Mouse (Mus musculus): Measurements from ENCODE around the gene Tnfaip8l2. TPM values are rescaled to one million over a fixed set of nuclear protein-coding genes. Genes with fewer than 3 reads are reported as not detected.

Gene Tnfaip8l2
- polyA plus RNA-seq (2012; rRNA removed): 3.4 and 5.8 TPM in 2 replicates

DNA sequence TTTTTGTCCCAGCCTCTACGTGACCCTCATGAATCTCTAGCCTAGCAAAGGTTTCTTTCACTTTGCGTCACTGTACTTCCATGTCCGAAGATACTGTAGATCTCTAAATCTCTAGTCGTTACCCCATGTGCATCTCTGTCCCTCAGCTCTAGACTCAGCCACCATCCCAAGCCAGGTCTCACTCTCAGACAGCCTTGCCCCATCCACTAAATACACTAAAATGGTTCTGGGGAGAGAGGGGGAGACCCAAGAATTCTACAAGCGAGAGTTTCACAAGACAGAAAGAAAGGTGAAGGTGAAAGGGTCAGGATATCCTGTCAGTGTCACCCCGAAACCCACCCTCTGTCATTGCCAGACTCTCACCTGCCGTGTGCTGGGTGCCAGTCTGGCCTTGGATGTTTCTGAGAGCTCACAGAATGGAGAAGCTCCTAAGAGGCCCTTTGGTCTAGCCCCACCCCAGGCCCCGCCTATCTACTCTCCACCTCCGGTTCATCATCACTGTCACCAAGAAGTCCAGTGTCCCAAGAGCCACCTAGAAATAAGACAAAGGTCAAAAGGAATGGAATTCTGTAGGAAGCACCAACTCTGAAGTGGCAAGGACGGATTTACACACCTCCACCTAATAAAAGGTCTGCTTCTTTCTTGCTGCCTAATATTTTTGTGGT lies at the start of gene Tnfaip8l2:
Tnfaip8l2 (minus strand) TSS at position 409 of the 665 bp plus-strand sequence.

DNA sequence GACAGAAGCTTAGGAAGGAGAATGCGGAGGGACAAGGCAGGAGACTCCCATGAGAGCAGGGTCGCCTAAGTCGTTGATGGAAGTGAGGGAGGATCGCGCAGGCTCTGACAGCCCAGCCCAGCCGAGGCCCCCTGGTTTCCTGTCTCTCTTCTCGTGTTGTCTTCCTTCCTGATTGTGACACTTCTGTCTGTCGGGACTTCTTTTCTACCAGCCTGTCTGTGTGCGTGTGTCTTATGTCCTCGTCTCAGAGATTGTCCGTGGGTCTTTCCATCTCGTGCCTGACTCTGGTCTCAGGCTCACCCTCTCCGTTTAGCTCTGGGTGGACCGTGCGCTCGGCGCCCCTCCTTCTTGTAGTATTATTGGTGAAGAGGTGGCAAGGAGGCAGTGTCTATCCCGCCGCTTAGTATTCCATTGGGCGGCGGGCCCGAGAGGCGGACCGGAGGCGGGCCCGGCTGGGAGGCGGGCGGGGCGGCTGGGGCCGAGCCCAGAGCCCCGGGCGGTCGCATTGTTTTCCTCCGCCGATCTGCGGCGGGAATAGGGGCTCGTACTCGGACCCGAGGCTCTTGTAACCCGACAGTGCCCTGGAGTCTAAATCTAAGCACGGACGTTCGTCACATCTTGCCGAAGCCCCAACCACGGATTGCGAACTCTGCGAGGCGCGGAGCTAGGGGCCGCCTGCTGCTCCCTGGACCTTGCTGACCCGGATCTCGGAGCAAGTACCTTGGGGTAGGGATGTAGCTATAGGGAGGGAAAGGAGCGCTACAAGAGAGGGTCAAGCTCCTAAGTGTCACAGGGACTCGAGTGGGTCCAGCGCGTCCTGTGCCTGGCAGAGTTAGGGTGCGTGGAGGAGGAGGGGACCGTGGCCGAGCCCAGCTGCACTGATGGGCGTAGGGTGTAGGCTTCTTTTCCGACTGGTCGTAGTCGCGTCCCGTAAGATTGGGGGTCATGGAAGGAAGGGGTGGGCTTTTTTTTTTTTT lies 18.1 kb upstream of the Tnfaip8l2 start, which contains the start of gene Sema6c:
Sema6c (plus strand) TSS at position 471 of the 977 bp plus-strand sequence.

DNA sequence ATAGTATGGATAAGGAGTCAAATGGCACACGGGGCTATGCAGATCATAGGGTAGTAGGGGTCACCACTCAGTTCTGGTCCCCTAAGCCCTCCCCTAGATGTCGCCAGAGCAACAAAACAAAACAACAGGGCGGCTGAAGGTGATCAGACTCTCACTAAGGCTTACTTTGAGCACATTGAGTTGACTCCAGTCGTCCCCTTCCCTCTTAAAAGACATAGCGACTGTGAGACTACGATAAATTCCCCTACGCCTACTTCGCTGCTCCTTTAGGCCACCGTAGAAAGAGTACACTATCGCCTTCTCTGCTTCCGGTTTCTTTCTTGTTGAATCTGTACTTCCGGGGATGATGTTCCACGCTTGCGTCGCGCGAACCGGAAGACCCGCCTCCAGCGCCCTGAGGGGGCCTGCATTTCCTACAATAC lies 8.5 kb downstream of the Tnfaip8l2 start, which contains the start of the genes Scnm1 and Lysmd1:
Scnm1 (minus strand) TSS at position 332 of the 422 bp plus-strand sequence.
Lysmd1 (plus strand) TSS at position 409 of the 422 bp plus-strand sequence.

DNA sequence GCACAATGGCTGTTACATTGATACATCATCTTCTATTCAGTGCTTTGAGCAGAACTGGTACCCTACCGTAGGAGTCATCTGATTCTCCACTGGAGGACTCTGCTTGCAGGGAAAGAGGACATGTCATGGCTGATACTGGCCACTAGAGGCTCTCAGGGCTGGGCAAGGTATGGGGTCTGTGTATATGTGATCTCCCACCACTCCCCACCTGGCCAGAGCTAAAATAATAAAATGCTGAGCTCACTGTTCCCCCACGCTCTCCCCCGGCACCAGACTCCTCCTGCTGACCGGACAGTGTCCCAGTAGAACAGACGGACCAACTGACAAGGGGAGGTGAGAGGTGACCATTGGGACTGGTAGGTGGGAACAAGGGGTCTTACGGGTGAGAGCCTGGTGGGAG lies 17.9 kb downstream of the Tnfaip8l2 start, which contains the start of gene Tmod4:
Tmod4 (plus strand) TSS at position 231 of the 400 bp plus-strand sequence.

GRCm38 (mm10) chr3:95110911-95111726 lies 31.0 kb downstream of the Tnfaip8l2 start, which contains the start of gene Vps72:
Vps72 (plus strand) TSS chr3:95111022.

GRCm38 (mm10) chr3:95106338-95107117 lies 35.6 kb downstream of the Tnfaip8l2 start, which contains the start of gene Pip5k1a:
Pip5k1a (minus strand) TSS chr3:95106930.

Other genes with a start within 250 kb of the Tnfaip8l2 start
- gene Selenbp1, start 209.3 kb downstream of the Tnfaip8l2 start, polyA plus RNA-seq (2012; rRNA removed): 37.4 and 45.0 TPM in 2 replicates
- 2.3 and 2.7 TPM in 2 replicates for gene Rfx5, start 188.3 kb downstream of the Tnfaip8l2 start, polyA plus RNA-seq (2012; rRNA removed)
- gene Pi4kb, start 167.6 kb downstream of the Tnfaip8l2 start, polyA plus RNA-seq (2012; rRNA removed): 13.0 and 15.2 TPM in 2 replicates
- gene Zfp687, start 126.9 kb downstream of the Tnfaip8l2 start, polyA plus RNA-seq (2012; rRNA removed): 5.0 and 6.0 TPM in 2 replicates
- gene Psmd4, start 99.7 kb downstream of the Tnfaip8l2 start, polyA plus RNA-seq (2012; rRNA removed): 147 and 154 TPM in 2 replicates
- 8.0 and 10.4 TPM in 2 replicates for gene Pip5k1a, start 35.4 kb downstream of the Tnfaip8l2 start, polyA plus RNA-seq (2012; rRNA removed)
- 23.3 and 25.4 TPM in 2 replicates for gene Vps72, start 31.3 kb downstream of the Tnfaip8l2 start, polyA plus RNA-seq (2012; rRNA removed)
- 0.37 and 0.59 TPM in 2 replicates for gene Tmod4, start 17.9 kb downstream of the Tnfaip8l2 start, polyA plus RNA-seq (2012; rRNA removed)
- 34.6 and 35.5 TPM in 2 replicates for gene Scnm1, start 8.3 kb downstream of the Tnfaip8l2 start, polyA plus RNA-seq (2012; rRNA removed)
- gene Lysmd1, start 8.3 kb downstream of the Tnfaip8l2 start, polyA plus RNA-seq (2012; rRNA removed): 3.8 and 4.2 TPM in 2 replicates
- 0.59 and 0.94 TPM in 2 replicates for gene Sema6c, start 18.1 kb upstream of the Tnfaip8l2 start, polyA plus RNA-seq (2012; rRNA removed)
- gene Gabpb2, start 75.6 kb upstream of the Tnfaip8l2 start, polyA plus RNA-seq (2012; rRNA removed): 15.3 and 17.6 TPM in 2 replicates
- gene Cdc42se1, start 86.4 kb upstream of the Tnfaip8l2 start, polyA plus RNA-seq (2012; rRNA removed): 21.9 and 27.2 TPM in 2 replicates
- gene Mllt11, start 89.8 kb upstream of the Tnfaip8l2 start, polyA plus RNA-seq (2012; rRNA removed): 2.8 TPM in 2 replicates
- 0.07 and 0.14 TPM in 2 replicates for gene Gm128, start 99.2 kb upstream of the Tnfaip8l2 start, polyA plus RNA-seq (2012; rRNA removed)
- gene Bnipl, start 108.8 kb upstream of the Tnfaip8l2 start, polyA plus RNA-seq (2012; rRNA removed): 0.03 and 0.16 TPM in 2 replicates
- gene Mindy1, start 139.0 kb upstream of the Tnfaip8l2 start, polyA plus RNA-seq (2012; rRNA removed): 11.8 and 13.5 TPM in 2 replicates
- 7.4 and 8.4 TPM in 2 replicates for gene Prune1, start 139.7 kb upstream of the Tnfaip8l2 start, polyA plus RNA-seq (2012; rRNA removed)
- gene Anxa9, start 164.8 kb upstream of the Tnfaip8l2 start, polyA plus RNA-seq (2012; rRNA removed): 2.3 and 2.8 TPM in 2 replicates
- 52.5 and 69.2 TPM in 2 replicates for gene Cers2, start 172.4 kb upstream of the Tnfaip8l2 start, polyA plus RNA-seq (2012; rRNA removed)
- 13.1 and 15.8 TPM in 2 replicates for gene Setdb1, start 214.8 kb upstream of the Tnfaip8l2 start, polyA plus RNA-seq (2012; rRNA removed)

All from liver, embryonic 14 days (tissue).